ENCODE assay signal across 22 mouse cellular contexts in genomic region chr12:104623896-104624685, GRCm38 (mm10).
A peak's percentile ranks its signal among the peaks of the same experiment; 100 is the strongest.
DNase-seq lines count a peak whose midpoint lies in the region; ATAC-seq lines count a peak whose summit lies in the region.
"Had no signal": no experiment of that assay in that cellular context is flagged by ENCODE, and none has a peak within 500 bp of the region (broad histone marks: within the 10 kb centered on the region; RNA-seq: fewer than 3 reads in every experiment).

No protein-coding gene starts in this region.

- no peak overlapping the region for H3K9ac ChIP-seq in forebrain, embryonic 13.5 days
- 0 out of 2 replicates have a peak overlapping the region, but pooled peaks have one; percentile 33 for H3K9ac ChIP-seq in neural tube, embryonic 12.5 days
- no peak overlapping the region for H3K9ac ChIP-seq in limb, embryonic 11.5 days (ENCODE audit: low read length)
- H3K9ac ChIP-seq: embryonic facial prominence, embryonic 15.5 days; heart, embryonic 13.5 days; hindbrain, embryonic 15.5 days had no signal

- DNase-seq in forebrain, embryonic 10.5 days (ENCODE audit: extremely low spot score, low spot score), result no peak
- no peak for DNase-seq in neural tube, embryonic 10.5 days (ENCODE audit: extremely low spot score, low spot score)
- DNase-seq in limb, embryonic 11.5 days (ENCODE audit: low spot score), result peak; percentile 67
- no peak for DNase-seq in cerebellum, adult 18-20 months
- no peak for DNase-seq in right cerebral cortex, postnatal 4 days
- DNase-seq: adrenal gland, postnatal 14 days; cerebellum, adult 11-12 months; cerebellum, adult 9-11 months; cerebellum, postnatal 36 days; gastrocnemius, postnatal 36 days; heart, adult 11 months; heart, postnatal 36 days had no signal

- H3K9me3 ChIP-seq in forebrain, embryonic 10.5 days, result no peaks in the 10 kb centered on the region
- H3K9me3 ChIP-seq in forebrain, embryonic 13.5 days (replicated peaks), result no peaks in the 10 kb centered on the region
- H3K9me3 ChIP-seq in neural tube, embryonic 12.5 days, result no peaks in the 10 kb centered on the region
- H3K9me3 ChIP-seq in limb, embryonic 11.5 days (ENCODE audit: control insufficient read depth, low read length), result no peaks in the 10 kb centered on the region
- H3K9me3 ChIP-seq: embryonic facial prominence, embryonic 15.5 days; heart, embryonic 13.5 days; hindbrain, embryonic 15.5 days had no signal

- 54% methylated on average over 7 of the region's 7 CpGs for WGBS in forebrain, embryonic 10.5 days
- 40% methylated on average over 7 of the region's 7 CpGs for WGBS in forebrain, embryonic 13.5 days
- 49% methylated on average over 7 of the region's 7 CpGs for WGBS in neural tube, embryonic 12.5 days
- 12% methylated on average over 7 of the region's 7 CpGs for WGBS in limb, embryonic 11.5 days

- no peak for ATAC-seq in forebrain, embryonic 13.5 days
- ATAC-seq in neural tube, embryonic 12.5 days (ENCODE audit: low FRiP score, low read depth), result no peak
- peak; percentile 82 for ATAC-seq in limb, embryonic 11.5 days (ENCODE audit: insufficient number of reproducible peaks, low FRiP score, low TSS enrichment, low read depth)
- ATAC-seq: activated CD4-positive, CD25-positive, alpha-beta regulatory T cell, adult 4 months; forebrain, embryonic 14.5 days; intestine, embryonic 16.5 days; Patski had no signal

- H3K4me2 ChIP-seq in forebrain, embryonic 13.5 days, result no peak overlapping the region
- H3K4me2 ChIP-seq in neural tube, embryonic 12.5 days (replicated peaks), result no peak overlapping the region
- peak overlapping the region; percentile 22 for H3K4me2 ChIP-seq in limb, embryonic 11.5 days (ENCODE audit: low read depth, severe bottlenecking)
- H3K4me2 ChIP-seq: embryonic facial prominence, embryonic 15.5 days; heart, embryonic 13.5 days; hindbrain, embryonic 15.5 days had no signal

- H3K4me1 ChIP-seq in forebrain, embryonic 10.5 days, result peaks cover 13% of the 10 kb centered on the region
- peaks cover 9% of the 10 kb centered on the region; the same call in 1 of the 2 replicates for H3K4me1 ChIP-seq in forebrain, embryonic 13.5 days
- peaks cover 4% of the 10 kb centered on the region for H3K4me1 ChIP-seq in neural tube, embryonic 12.5 days
- H3K4me1 ChIP-seq in limb, embryonic 11.5 days (ENCODE audit: control insufficient read depth, insufficient read depth, low read length), result peaks cover 23% of the 10 kb centered on the region
- H3K4me1 ChIP-seq: heart, embryonic 13.5 days; hindbrain, embryonic 15.5 days had no signal

- no peaks in the 10 kb centered on the region for H3K36me3 ChIP-seq in forebrain, embryonic 10.5 days (replicated peaks)
- H3K36me3 ChIP-seq in forebrain, embryonic 13.5 days (ENCODE audit: poor library complexity, severe bottlenecking), result no peaks in the 10 kb centered on the region
- H3K36me3 ChIP-seq in neural tube, embryonic 12.5 days, result no peaks in the 10 kb centered on the region
- no peaks in the 10 kb centered on the region for H3K36me3 ChIP-seq in limb, embryonic 11.5 days (ENCODE audit: control insufficient read depth, insufficient read depth, low read length)
- H3K36me3 ChIP-seq: embryonic facial prominence, embryonic 15.5 days; heart, embryonic 13.5 days; hindbrain, embryonic 15.5 days had no signal

- peak overlapping the region; percentile 30; the same call in 1 of the 2 replicates for H3K27ac ChIP-seq in forebrain, embryonic 10.5 days
- H3K27ac ChIP-seq in forebrain, embryonic 13.5 days, result no peak overlapping the region
- H3K27ac ChIP-seq in neural tube, embryonic 12.5 days, result no peak overlapping the region
- peak overlapping the region; percentile 78 for H3K27ac ChIP-seq in limb, embryonic 11.5 days (replicated peaks; ENCODE audit: low read depth, low read length)
- H3K27ac ChIP-seq: embryonic facial prominence, embryonic 15.5 days; heart, embryonic 13.5 days; hindbrain, embryonic 15.5 days had no signal

- no peak overlapping the region for H3K4me3 ChIP-seq in forebrain, embryonic 10.5 days
- no peak overlapping the region for H3K4me3 ChIP-seq in forebrain, embryonic 13.5 days
- no peak overlapping the region for H3K4me3 ChIP-seq in neural tube, embryonic 12.5 days
- no peak overlapping the region for H3K4me3 ChIP-seq in limb, embryonic 11.5 days (ENCODE audit: low read depth, low read length)
- H3K4me3 ChIP-seq: embryonic facial prominence, embryonic 15.5 days; erythroblast, embryonic 14.5 days; heart, embryonic 13.5 days; hindbrain, embryonic 15.5 days had no signal

- H3K27me3 ChIP-seq in forebrain, embryonic 10.5 days (ENCODE audit: poor library complexity, severe bottlenecking), result no peaks in the 10 kb centered on the region; the same call in 1 of the 2 replicates
- H3K27me3 ChIP-seq in forebrain, embryonic 13.5 days, result no peaks in the 10 kb centered on the region
- no peaks in the 10 kb centered on the region for H3K27me3 ChIP-seq in neural tube, embryonic 12.5 days (replicated peaks)
- no peaks in the 10 kb centered on the region for H3K27me3 ChIP-seq in limb, embryonic 11.5 days (ENCODE audit: control insufficient read depth, insufficient read depth, low read length)
- H3K27me3 ChIP-seq: embryonic facial prominence, embryonic 15.5 days; hindbrain, embryonic 15.5 days had no signal

Comparison
In these comparisons a context has a peak if more than half of its experiments do, and no peak if none do; other contexts are left out.
1. H3K27ac ChIP-seq: peak in forebrain, embryonic 10.5 days (single experiment) and limb, embryonic 11.5 days (single experiment); none in forebrain, embryonic 13.5 days (single experiment) and neural tube, embryonic 12.5 days (single experiment).